Mouse (Mus musculus) common myeloid progenitor, adult 5-6 weeks (primary cell): ENCODE measurements around the gene Bbs12. TPM values are rescaled to one million over a fixed set of nuclear protein-coding genes. Genes with fewer than 3 reads are reported as not detected.

Experiments
- ATAC-seq: replicated peaks from 2 replicates; pipeline ENCODE4 v1.8.0; 2016; ENCODE audit warnings: low read depth, mild to moderate bottlenecking, moderate TSS enrichment, inconsistent platforms; ENCODE audit not compliant: poor library complexity, severe bottlenecking
- total RNA-seq: library from RNA; stranded (forward); fragments of 200-1000, 187-1606 nt; gene quantifications from 2 replicates; pipeline ENCODE4 v1.2.3, GENCODE M21; 2017

Gene Bbs12
- total RNA-seq, 1 experiment from 2014 or later, result 8.1 TPM

DNA sequence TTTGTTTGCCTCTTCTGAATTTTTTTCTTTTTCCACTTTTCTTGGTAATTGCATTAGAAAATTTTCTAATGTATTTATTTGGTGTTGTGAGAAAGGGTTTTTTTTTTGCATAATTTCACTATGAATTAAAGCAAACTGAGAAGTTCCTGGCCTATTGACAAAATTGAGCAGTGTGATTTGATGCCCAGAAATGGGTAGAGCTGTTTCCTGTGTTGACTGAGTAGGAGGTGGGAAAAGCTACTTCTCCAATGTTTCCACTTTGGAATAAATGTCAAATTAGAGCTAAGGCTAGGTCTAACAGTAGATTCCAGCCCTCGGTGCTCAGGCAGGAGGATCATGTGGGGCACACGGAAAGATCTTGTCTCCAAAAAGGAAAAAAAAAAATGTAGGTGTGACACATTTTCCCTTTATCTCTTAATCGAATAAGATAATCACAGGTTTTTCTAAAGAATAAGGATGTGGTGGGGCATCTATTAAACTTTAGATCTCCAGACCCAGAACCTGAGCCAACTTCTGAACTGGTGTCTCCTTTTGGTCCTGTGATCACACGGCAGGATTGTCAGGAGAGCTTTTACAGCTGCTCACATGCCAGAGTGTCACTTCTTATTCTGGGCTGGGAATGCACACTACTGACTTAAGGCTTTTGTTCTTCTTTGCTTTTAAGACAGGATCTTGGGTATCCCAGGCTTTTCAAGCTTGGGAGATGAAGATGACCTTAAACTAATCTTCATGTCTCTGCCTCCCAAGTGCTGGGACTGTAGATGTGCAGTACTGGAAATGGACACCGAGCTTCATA is 13.2 kb downstream of the Bbs12 start:
- ATAC-seq, result 0 out of 2 replicates have a peak, but pooled peaks have one; percentile 38

DNA sequence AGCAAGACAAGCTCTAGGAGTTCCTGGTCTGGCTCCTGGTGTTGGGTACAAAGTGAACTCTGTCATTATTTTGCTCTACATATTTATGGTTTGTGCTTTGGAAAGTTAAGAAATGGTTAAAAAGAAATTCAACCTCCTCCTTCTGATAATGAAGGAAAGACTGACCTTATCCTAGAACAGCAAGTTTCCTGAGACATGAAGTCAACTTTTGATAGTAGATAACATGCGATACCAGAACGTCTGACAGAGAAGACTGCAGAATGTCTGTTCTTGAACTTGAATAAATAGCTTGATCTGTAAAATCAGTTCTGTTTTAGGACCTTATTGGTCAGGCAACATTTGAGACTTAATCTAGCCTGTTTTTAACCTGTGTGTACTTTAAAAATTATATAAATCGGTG is 14.3 kb downstream of the Bbs12 start:
- ATAC-seq, result no peak

DNA sequence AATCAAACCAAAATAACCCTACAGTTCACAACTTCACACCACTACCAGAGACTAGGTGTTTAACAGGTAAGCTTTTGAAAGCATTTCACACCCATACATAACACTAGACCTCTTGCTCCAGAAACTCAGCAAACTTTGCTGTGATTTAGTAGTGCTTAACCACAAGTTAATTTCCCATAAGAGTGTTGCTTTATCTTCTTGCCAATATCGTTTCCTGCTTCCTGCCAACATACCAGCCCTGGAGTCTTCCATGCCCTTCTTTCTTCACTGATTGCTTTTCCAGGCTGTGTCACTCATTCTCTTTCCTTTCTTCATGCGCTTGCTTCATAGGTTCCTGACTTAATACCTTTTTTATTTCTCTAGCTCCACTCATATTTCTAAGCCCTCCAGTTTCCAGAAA is 16.1 kb downstream of the Bbs12 start:
- no peak for ATAC-seq

DNA sequence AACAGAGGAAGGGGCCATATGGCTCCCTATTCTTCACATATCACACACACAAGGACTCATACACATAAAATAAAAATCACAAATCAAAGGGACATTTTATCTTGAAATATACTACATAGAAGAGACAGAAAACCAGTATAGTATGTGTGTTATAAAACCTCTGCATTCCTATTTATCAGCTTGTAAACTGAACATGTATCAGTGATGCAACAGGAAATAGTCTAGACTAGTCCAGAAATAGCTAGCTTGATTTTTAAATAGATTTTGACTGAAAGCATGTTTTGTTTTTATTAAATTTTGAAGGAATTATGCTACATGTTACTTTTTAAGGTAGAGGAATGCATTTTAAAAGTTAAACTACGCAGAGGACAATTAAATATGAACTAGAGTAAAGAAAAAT is 17.6 kb downstream of the Bbs12 start:
- no peak for ATAC-seq

DNA sequence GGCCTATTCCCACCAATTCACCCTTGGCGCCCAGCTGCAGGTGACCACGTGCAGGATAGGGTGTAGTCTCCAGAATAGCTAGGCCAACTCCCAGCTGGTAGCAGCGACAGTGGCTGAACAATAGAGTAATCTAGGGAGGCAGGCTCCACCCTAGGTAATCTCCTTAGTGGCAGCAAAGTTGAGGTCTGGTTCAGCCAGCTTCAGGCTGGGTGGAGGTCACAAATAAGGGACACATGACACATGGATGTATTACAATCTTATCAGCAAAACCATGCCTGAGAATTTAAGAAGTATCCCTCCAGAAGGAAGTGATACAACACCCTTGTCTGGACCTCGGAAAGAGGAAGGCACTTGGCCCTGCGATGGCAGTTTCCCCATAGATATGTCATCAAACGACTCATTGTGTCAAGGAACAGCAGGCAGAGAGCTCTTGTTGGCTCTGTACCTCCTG is 19.7 kb downstream of the Bbs12 start:
- peak; percentile 96 for ATAC-seq

DNA sequence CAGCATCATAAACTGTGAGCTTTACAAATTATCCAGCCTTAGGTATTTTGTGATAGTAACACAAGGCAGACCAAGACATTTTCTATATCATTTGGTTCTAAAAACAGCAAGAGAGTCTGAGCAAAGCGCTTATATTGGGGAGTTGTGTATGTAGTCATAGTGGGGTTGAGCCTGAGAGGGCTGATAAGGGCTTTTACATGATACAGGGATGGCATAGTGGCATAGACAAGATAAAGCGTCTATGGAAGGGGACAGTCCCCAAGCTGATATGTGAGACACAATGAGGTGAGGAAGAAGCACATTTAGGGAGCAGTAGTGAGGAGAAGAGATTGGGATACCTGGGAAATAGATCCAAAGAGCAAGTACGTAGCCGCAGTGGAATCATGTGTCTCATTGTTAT is 21.7 kb downstream of the Bbs12 start:
- no peak for ATAC-seq

DNA sequence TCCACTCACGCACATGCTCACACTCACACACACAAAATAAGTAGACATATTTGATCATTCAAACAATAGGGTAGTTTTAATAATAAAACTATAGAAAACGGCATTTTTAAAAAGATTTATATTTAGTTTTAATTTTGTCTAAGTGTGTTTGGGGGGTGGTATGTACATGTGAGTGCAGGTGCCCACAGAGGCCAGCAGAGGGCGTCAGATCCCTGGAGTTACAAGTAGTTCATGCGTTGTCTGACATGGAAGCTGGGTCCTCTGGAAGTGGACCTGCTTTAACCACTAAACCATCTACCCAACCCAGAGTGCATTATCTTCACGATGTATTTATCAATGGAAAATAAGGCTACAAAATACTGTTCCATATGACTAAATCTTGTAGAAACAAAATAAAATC is 28.8 kb downstream of the Bbs12 start:
- no peak for ATAC-seq

DNA sequence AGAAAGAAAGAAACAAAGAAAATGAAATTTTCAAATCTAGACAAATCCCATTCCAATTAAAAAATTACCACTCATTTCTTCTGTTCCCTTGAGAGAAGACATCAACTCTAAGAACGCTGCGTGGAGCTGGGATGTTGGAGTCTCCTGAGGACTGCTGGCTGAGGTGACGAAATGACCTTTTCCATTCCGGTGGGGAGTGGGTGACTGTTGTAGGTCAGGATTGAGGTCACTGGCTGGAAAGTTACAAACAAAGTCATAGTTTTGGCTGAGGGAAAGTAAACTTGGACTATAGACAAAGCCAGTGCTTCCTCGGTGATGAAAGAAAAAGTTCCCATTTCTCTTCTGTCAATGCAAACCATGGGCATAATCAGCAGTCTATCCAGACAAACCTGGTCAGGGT is 30.5 kb downstream of the Bbs12 start:
- ATAC-seq, result no peak

DNA sequence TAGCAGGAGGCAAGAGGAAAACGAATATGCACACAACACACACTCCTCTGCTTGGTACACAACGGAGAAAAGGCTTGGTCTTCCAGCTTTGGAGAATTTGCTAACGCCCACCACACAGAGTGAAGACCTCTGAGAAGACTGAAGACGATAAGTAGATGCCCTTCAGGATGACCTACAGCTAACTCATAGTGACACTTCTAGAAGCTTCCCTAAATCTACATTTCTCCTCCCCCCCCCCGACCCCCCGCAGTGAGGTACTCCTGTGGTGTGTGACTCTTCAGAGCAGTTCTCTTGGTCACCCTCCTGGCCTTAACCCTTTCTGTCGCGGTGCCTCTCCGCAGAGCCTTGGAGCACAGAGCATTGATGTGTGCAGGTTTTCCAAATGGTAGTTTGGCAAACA is 35.3 kb downstream of the Bbs12 start:
- ATAC-seq, result peak; percentile 26

DNA sequence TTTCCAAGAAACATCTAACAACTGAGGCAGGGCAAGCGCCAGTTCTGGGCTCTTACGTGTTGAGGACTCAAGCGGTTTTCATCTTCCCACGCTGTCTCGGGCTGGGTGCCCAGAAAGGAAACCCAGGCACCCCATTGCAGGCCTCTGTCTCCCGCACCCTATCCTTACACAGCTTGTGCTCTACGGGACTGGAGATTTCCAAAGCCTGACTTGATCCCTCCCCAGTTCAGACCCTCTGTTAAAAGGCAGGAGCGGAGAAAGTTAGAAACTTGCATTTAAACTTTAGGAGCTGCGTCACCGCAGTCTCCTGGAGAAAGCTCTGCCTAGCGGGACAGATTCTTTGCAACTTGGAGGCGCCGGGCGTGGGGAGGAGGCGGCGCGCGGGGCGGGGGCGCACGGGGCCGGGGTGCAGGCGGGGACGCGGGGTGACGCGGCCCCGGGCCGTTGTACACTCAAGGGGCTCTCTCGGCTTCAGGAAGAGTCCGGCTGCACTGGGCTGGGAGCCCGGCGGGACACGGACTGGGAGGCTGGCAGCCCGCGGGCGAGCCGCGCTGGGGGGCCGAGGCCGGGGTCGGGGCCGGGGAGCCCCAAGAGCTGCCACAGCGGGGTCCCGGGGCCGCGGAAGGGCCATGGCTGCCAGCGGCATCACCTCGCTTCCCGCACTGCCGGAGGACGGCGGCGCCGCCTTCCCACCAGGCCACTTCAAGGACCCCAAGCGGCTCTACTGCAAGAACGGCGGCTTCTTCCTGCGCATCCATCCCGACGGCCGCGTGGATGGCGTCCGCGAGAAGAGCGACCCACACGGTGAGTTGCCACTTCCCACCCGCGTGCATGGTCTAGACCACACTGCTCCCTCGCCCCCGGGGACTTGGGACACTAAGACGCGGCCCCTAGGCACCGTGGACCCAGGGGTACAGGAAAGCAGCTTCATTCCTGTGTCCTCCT is 36.1 kb downstream of the Bbs12 start, which contains the start of gene Fgf2:
Fgf2 (plus strand) TSS at position 126 of the 945 bp plus-strand sequence.
- ATAC-seq, result peak; percentile 39

DNA sequence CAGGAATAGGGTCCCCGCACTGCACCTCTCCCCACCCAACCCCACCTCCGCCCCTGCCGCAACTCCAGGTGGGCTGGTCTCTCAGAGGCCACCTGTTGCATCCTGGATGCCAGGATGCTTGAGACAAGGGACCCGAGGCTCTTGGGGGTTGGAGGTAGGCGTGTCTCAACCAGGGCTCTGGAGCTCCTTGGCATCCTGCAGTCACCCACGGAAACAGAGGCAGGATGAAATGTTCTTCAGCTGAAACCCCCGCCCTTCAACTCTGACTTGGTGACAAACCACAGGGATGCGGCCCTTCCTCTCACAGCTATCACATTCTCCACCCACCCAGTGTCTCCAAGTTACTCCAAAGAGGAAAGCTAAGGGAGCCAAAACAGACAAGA is 36.8 kb downstream of the Bbs12 start:
- ATAC-seq, result peak; percentile 12; the same call in 1 of the 2 replicates

DNA sequence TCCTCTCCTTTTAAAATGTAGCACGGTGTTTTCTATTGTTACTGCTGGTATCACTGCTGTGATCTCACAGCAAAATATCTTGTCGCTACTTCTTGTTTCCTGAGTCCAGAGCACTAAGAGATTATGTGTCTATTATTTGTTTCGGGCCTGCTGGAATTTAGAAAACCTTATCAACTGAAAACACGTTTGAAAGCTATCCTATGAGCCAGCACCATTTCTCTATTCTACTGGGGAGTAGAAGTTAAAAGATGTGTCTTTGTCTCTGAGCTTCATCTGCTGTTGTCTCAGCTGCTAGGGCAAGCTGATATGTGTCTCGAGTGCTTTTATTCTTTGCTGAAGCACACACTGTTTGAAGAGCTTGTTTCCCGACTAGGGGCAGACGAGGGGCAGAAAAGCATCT is 38.0 kb downstream of the Bbs12 start:
- ATAC-seq, result peak; percentile 28; the same call in 1 of the 2 replicates

DNA sequence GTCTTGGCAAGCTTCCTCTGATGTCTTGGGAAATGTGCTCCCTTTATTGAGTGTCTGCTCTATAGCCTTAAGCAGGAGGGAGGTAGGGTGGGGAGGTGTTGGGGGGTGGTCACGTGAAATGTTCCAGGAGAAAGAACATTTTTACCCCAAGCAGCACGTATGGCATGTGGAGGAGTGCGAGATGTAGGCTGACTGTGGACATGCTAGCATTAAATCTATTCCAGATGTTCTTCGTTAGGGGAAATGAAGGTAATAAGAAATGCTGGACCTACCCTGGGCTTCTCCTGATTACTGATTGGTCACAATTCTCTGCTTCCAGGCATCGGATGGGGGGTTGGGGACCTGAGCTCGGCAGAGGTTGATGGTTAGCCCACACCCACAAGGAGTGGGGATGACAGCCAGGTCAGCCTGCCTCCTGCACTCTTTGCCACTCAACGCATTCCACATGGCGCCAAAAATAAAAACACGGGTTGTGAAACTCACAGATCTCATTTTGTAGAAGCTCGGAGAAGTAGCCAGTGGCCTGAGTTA is 41.7 kb downstream of the Bbs12 start:
- ATAC-seq, result no peak

DNA sequence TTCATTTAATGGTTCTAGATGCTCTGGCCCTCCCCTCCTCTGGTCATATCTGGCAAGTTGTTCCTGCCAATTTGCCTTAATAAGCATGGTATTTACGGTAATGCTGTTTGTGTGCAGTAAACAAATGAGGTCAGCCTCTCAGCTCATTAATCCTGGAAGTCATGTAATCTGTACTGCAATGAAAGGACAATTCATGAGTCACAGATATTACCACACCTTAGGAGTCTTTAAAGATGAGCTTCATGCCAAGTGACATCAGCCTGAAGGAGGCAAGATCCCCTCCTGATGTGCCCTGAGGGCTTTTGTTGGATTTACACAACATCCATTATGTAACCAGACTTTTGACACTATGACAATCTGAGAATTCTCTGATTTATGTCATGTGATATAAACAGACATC is 42.4 kb downstream of the Bbs12 start:
- ATAC-seq, result no peak

DNA sequence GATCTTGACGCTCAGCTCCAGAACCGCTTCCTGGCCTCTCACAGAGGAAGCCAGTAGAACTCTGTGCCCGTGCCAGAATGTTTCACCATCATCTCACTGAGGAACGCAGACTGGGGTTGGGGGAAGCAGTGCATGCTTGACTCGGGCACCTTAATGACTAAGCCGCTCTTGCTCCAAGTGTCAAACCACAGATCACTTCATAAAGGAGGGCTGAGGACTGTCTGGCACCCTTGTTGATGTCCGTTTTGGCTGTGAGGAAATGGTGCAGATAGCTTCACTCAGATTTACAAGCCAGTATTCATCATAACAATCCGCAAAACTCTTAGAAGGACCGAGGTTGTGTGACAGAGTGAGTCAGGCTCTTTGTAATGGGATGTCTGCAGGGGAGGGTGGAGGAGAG is 48.4 kb downstream of the Bbs12 start:
- ATAC-seq, result peak; percentile 71

DNA sequence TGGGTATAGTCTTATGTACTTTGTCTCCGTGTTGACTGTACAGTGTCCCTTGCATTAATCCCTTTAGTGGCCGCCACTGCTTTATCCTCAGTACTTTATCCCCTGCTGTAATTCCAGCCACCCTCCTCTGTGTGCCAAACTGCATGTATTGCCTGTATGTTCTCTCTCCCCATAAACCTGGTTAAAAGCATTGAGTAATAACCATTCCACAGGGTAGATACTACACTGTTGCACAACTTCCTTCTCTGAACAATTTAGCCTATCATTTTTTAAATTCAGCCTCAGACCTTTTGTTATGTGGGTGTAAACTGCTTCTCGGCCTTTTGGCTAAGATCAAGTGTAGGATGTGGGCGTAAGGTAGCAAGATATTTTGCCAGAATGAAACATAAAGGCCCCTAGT is 52.8 kb downstream of the Bbs12 start:
- no peak for ATAC-seq

DNA sequence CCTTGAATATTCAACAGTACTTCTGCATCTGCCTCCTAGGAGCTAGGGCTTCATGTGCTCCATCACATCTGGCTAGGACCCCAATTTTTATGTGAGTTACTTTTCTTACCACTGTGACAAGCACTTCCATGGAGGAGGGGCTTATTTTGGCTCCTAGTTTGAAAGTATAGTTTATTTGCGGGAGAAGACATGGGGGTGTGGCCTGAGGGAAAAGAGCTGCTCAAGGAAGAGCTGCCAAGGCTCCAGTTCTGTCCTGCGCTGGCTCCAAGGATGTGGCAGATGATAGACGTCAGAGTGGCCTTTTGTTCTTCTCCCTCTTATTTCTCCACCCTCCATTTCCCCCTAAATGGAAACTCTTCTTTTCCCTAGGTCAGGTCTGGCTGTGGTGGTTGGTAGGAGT is 53.6 kb downstream of the Bbs12 start:
- ATAC-seq, result no peak

DNA sequence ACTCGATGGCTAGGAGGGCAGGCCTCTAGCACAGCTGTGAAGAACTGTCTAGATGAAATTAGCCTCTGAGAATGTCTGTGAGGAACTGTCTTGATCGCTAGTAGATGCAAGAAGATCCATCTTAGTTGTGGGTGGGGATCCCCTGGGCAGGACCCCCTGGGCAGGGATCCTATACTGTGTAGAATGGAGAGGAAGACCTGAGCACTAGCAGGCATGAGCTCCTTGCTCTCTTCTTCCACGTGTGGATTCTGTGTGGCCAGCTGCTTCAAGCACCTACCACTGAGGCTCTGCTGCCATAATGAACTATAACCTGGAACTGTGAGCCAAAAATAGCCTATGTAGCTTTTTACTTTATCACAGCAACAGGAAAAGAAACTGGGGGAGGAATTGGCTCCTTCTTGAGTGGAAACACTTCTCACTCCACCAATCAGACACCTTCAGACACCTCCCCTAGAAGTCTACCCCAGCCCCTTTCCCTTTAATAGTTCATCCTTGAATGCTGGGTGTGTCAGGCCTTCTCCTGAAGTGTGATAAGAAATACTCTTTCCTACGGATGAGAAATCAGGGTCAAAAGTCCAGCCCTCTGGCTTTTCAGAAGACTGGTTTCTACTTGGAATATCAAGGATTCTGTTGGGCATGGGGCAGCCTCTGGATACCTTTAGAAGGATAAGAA is 54.2 kb downstream of the Bbs12 start:
- ATAC-seq, result no peak

DNA sequence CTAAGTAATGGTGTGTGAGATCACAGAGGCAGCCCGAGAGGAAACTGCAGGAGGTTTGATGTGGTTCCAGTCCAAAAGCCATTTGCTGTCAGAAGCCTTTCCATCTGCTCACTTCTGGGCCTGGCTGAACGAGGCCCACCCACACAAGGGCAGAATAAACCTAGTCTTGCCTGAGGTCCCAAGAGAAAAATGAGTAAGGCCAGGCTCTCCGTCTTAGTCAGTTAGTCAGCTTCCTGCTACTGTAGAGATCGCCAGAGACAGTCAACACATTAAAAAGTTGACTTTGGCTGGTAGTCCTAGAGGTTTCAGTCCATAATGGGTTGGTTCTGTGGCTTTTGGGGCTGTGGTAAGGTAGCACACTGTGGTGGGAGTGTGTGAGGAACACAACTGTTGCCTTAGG is 58.1 kb downstream of the Bbs12 start:
- ATAC-seq, result no peak
